23 mouse cellular contexts compared by ENCODE assay signal in the genomic region with DNA sequence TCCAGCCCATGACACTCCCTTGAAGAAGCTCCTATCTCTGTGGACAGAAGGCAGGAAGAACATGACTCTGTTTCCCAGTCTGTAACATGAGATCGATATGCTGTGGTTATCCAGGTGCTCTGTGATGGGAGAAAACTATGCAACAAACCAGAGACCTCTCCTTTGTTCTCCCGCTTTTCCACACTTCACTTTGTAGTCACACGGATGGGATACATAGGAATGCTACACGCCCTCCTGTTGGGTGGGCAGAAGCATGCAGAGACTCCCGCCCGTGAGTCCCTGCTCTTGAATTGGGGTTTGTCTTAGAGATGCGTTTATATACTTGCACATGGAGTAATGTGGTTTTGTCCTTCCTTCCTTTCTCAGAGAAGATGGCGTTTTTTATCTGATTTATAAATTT. TPM values are rescaled to one million over a fixed set of nuclear protein-coding genes. Genes with fewer than 3 reads are reported as not detected.
"Had no signal": no experiment of that assay in that cellular context is flagged by ENCODE, and none has a peak within 500 bp of the region (broad histone marks: within the 10 kb centered on the region; RNA-seq: fewer than 3 reads in every experiment).

No protein-coding gene starts in this region.

- DNase-seq: liver, postnatal 0 days; lung, adult 2 months; lung, postnatal 14 days; lung, postnatal 36 days; midbrain, embryonic 14.5 days; right cerebral cortex, adult 18-20 months; right cerebral cortex, postnatal 25 days; right cerebral cortex, postnatal 4 days; spleen, adult 18-20 months; thymus, adult 18-20 months; thymus, postnatal 14 days; thymus, postnatal 36 days had no signal

- H3K4me3 ChIP-seq: liver, embryonic 15.5 days; lung, embryonic 15.5 days; midbrain, embryonic 12.5 days; neural tube, embryonic 13.5 days; neural tube, embryonic 15.5 days had no signal

- ATAC-seq: liver, postnatal 0 days; lung, postnatal 0 days had no signal

- H3K36me3 ChIP-seq: liver, embryonic 15.5 days; lung, embryonic 15.5 days; midbrain, embryonic 12.5 days; neural tube, embryonic 13.5 days; neural tube, embryonic 15.5 days had no signal

- H3K9me3 ChIP-seq: liver, embryonic 15.5 days; lung, embryonic 15.5 days; midbrain, embryonic 12.5 days; neural tube, embryonic 13.5 days; neural tube, embryonic 15.5 days had no signal

RNA-seq across cellular contexts. Expression of a gene that starts 39.8 kb away (rescaled TPM):
- total RNA-seq: megakaryocyte progenitor cell, adult 5-6 weeks; midbrain, postnatal 0 days; monocyte, adult 5-6 weeks had no signal
- polyA plus RNA-seq: liver, embryonic 15.5 days; liver, postnatal 0 days; lung, adult 2 months; lung, embryonic 15.5 days; lung, postnatal 0 days; macrophage; midbrain, embryonic 14.5 days; midbrain, postnatal 0 days; small intestine, adult 2 months had no signal
